Mouse (Mus musculus) hematopoietic stem cell, adult 5-6 weeks (primary cell): ENCODE data around the gene Alox12e. TPM values are rescaled to one million over a fixed set of nuclear protein-coding genes. Genes with fewer than 3 reads are reported as not detected.
A peak's percentile ranks its signal among the peaks of the same experiment; 100 is the strongest.
"Not testable (repeated sequence)": the region's sequence is repeated elsewhere in the genome, so short reads cannot be mapped to it uniquely, and the experiment has no call there.

Experiments used
- ATAC-seq, 2 experiments: fragments of 125-278 bp in 1 of 2; replicated peaks in 1 of 2; 2 replicates each; pipeline ENCODE4 v1.8.0; 2016 to 2017; ENCODE audit warnings: inconsistent platforms in 2 of 2, mild to moderate bottlenecking in 2 of 2, moderate number of reproducible peaks in 2 of 2, low read depth in 1 of 2, moderate TSS enrichment in 1 of 2; ENCODE audit not compliant: low FRiP score in 2 of 2, poor library complexity in 2 of 2, severe bottlenecking in 2 of 2, insufficient read depth in 1 of 2, low TSS enrichment in 1 of 2
- total RNA-seq: library from RNA; stranded (forward); fragments of 172-1452, 232-1000 nt; gene quantifications from 2 replicates; pipeline ENCODE4 v1.2.3, GENCODE M21; 2017

The Alox12e gene
- total RNA-seq, result not detected in 2 replicates

DNA sequence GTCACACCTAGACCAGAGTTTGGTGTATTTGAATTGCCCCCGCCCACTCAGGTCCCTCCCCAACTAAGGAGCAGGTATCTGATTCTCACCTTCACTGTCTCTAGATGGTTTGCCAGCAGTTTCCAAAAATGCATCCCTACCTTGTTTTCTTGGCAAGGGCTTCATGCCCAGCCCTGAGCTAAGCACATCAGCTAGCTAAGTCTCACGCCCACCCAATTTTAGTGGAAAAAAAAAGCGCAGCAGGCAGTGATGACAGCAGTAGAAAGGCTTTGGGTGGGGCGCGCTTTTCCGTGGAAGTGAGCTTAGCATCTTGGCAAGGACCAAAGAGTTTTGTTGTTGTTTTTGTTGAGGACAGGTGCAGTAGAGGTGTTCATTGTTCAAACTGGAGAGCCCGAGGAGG, at the start of gene Alox12e:
Alox12e (minus strand) TSS at position 101 of the 400 bp plus-strand sequence.
- ATAC-seq, result no peak

- not testable (repeated sequence) for ATAC-seq
These were observed 46.2 kb upstream of the Alox12e start for GRCm38 (mm10) chr11:70368626-70369025.

GRCm38 (mm10) chr11:70367701-70368100, 45.3 kb upstream of the Alox12e start:
- not testable (repeated sequence) for ATAC-seq

DNA sequence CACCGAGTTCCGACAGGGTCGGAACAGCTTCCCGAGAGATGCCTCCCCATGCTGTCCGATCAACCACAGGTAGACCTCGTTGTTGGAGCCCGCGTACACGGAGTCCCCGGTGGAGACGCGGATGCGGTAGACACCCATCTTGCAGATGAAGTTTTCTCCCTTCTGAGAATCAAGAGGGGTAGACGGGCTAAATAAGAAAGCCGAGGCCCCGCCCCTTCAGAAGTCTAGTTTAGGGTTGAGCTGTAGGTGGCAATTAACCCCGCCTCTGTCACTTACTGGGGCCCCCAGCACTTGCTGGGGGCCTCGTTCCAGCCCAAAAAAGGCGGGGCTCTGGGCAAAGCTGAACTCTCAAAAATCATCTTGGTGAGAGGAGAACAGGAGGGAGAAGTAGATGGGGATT, 29.4 kb upstream of the Alox12e start, which contains the start of gene Alox15:
Alox15 (minus strand) TSS at position 164 of the 400 bp plus-strand sequence.
- ATAC-seq, result no peak

DNA sequence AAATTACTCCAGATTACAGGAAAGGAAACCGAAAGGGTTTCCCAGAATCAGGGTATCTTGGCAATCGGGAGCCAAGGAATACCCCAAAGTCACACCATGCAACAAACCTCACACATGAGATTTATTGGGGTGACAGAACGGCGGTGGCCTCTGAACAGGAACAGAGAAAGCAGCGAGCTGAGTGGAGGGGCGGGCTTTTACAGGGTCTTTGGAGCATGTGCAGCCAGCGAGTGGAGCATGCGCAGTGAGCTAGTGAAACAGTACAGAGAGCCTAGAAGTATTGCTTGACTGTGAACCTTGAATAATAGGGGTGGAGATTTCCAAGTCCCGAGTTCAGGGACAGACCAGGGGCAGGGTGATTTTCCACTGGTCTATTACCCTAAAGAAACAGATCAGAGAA, 26.2 kb upstream of the Alox12e start:
- no peak for ATAC-seq

- no peak for ATAC-seq
These were observed 25.4 kb upstream of the Alox12e start for GRCm38 (mm10) chr11:70347861-70348260.

GRCm38 (mm10) chr11:70345546-70345945, 23.1 kb upstream of the Alox12e start:
- ATAC-seq, result no peak

GRCm38 (mm10) chr11:70345061-70345460, 22.6 kb upstream of the Alox12e start:
- ATAC-seq, result no peak

DNA sequence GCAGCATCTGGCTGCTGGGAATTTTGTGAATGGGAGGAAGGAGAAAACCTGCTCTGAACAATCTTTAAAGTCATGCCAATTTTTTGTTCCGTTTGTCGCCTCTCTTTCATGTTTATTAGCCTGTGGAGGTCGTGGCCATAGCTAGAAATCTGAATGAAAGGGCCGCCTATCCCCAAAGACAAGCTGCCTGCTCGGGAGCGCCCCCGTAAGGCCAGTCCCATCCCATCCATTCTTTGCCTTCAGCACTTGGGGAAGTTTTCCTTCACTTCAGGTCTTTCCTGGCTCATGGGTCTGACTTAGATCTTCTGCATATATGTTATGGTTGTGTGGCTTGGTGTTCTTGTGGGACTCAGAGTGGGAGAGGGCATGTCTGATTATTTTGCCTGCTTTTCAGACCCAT, 17.1 kb upstream of the Alox12e start:
- no peak for ATAC-seq

- peak in 1 of 2 experiments; percentile 53; a peak in 2 of 4 replicates for ATAC-seq
These were observed 12.0 kb upstream of the Alox12e start for GRCm38 (mm10) chr11:70334477-70334876.

- no peak for ATAC-seq
These were observed 2.3 kb upstream of the Alox12e start for GRCm38 (mm10) chr11:70324726-70325125.

GRCm38 (mm10) chr11:70321664-70322063, 764 bp downstream of the Alox12e start:
- peak; percentile 4 to 62; a peak in 1 of 4 replicates for ATAC-seq

GRCm38 (mm10) chr11:70319614-70320013, 2.8 kb downstream of the Alox12e start:
- no peak for ATAC-seq

GRCm38 (mm10) chr11:70313833-70314232, 8.6 kb downstream of the Alox12e start:
- no peak for ATAC-seq

DNA sequence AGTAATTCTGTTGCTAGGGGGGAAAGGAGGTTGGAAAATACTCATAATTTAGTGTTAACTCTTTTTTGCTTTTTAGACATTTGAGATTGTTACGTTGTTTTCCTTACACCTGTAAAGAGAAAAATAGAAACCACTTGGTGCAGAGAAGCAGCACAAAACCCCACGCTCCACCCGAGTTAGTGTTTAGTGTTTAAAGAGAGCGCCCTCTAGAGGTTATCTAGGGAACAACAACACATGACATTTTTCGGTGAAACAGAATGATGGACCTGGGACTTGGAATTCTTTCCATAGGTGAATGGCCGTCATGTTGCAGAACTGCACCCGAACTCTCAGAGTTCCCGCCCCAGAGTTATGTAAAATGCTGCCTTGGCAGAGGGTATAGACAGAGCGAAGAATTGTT, 13.1 kb downstream of the Alox12e start:
- ATAC-seq, result no peak

DNA sequence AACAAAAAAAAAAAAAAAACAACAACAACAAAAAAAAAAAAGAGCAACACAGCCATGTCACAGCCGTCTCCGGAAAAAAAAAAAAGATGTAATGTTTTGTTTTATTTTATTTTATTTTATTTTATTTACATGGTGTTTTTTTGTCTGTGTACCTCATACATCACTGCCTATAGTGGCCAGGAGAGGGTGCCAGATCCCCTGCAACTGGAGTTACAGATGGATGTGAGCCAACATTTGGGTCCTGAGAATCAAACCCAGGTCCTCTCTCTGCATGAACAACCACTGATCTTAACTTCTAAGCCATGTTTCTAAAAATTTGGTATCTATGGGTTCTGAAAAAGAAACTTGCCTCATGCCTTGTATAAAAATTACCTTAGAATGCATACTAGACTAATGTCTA, 14.1 kb downstream of the Alox12e start:
- no peak for ATAC-seq

- ATAC-seq, result peak; percentile 67 to 93
These were observed 16.3 kb downstream of the Alox12e start for GRCm38 (mm10) chr11:70306159-70306558.

DNA sequence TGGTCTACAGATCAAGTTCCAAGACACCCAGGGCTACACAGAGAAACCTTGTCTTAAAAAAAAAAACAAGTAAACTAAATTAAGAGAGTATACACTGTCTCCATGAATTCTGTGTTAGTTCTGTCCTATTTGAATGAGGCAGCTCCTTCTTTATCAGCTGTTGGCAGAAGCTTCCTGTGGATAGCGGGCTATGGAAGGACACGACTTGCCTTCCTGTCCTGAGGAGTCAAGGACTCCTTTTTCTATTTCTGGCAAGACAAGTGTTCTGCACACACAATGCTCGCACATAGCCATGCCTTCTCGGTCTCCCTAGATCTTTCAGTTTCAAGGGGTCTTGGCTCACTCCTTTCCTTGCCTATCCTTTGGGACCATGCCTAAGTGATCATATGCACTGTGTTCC, 20.1 kb downstream of the Alox12e start:
- ATAC-seq, result no peak

- ATAC-seq, result peak; percentile 66 to 69
These were observed 24.5 kb downstream of the Alox12e start for GRCm38 (mm10) chr11:70297836-70298454.
